Mouse (Mus musculus) liver, postnatal 0 days (tissue): ENCODE measurements around the gene 4933430I17Rik.

Experiments used
- CTCF ChIP-seq: sonication (generic); IDR thresholded peaks from 2 replicates; pipeline ENCODE4 v1.5.1; 2016; ENCODE audit warnings: antibody characterized with exemption, low read depth
- EP300 ChIP-seq: IDR thresholded peaks from 2 replicates; pipeline ENCODE4 v1.6.1; 2016; ENCODE audit warnings: antibody characterized with exemption, low read depth, mild to moderate bottlenecking

GRCm38 (mm10) chr4:62501964-62502732 is 23.0 kb upstream of the 4933430I17Rik start:
- TF ChIP-seq EP300 = no peak
- TF ChIP-seq CTCF = no peak
